Mouse (Mus musculus): ENCODE results near the gene Tfpt. TPM values are rescaled to one million over a fixed set of nuclear protein-coding genes. Genes with fewer than 3 reads are reported as not detected.

Tfpt gene
- polyA plus RNA-seq, 1 experiment from 2014 or later: 41.3 TPM

GRCm38 (mm10) chr7:3646188-3646587, 16.5 kb upstream of the Tfpt start:
- Histone ChIP-seq H3K36me3 (peaks cover 56% of the 10 kb centered on the region), H3K4me1 (replicated peaks) (peaks cover 36% of the 10 kb centered on the region), H3K27me3 (ENCODE audit: insufficient read depth, poor library complexity, severe bottlenecking) (no peaks in the 10 kb centered on the region), H3K27ac (peak overlapping the region; percentile 98), H3K9me3 (0 out of 2 replicates have a peak, but pooled peaks cover 3% of the 10 kb centered on the region), H3K4me3 (peak overlapping the region; percentile 100)
- no peak for DNase-seq (ENCODE audit: low spot score)
- 40% methylated on average over 9 of the region's 9 CpGs for WGBS

- WGBS: under 1% methylated on average over 55 of the region's 58 CpGs
- no peaks in the 10 kb centered on the region for H3K27me3 ChIP-seq (ENCODE audit: insufficient read depth, poor library complexity, severe bottlenecking)
- H3K36me3 ChIP-seq: peaks cover 56% of the 10 kb centered on the region
- peak overlapping the region; percentile 98 for H3K27ac ChIP-seq
- 0 out of 2 replicates have a peak, but pooled peaks cover 3% of the 10 kb centered on the region for H3K9me3 ChIP-seq
- no peak for DNase-seq (ENCODE audit: low spot score)
- peaks cover 36% of the 10 kb centered on the region for H3K4me1 ChIP-seq (replicated peaks)
- H3K4me3 ChIP-seq: peak overlapping the region; percentile 100
These were observed 15.8 kb upstream of the Tfpt start for GRCm38 (mm10) chr7:3645488-3646025.

DNA sequence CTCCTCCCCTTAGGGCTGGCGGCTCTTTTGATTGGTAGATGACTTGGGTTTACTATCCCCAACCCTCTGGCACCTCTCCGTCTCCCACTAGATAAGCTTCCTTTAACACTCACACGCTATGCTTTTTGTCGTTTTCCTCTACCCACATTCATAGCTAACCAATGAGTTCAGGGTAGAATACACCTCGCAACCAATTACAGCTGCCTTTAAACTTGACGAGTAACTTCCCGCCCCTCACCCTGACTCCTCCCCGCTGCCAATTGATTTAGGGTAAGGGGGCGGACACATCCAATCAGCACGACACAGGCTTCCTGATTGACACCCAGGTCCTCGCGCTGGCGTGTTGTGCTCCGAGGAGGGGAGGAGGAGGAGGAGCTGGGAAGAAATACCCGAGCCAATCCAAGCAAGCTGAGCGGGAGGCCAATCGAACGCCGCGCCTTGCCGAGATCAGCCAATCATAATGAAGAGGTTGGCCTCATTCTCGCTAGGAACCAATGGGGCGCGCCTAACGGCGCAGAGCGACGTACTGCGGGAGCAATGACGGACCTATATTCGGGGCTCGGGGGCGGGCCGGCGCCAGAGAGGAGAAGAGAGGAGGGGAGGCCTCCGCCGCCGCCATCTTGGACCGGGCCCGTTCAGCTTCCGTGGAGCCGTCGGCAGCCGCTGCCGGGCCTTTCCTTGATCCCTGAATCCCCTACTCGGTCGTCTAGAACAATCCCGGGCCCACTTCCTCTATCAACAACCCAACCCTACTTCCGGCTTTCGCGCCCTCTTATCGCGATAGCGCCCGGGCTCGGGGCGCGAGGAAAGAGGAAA, 15.2 kb upstream of the Tfpt start, which contains the start of gene Cnot3:
Gene Cnot3 (plus strand): TSS at position 597 of the 816 bp plus-strand sequence.
- peaks cover 36% of the 10 kb centered on the region for H3K4me1 ChIP-seq (replicated peaks)
- peaks cover 56% of the 10 kb centered on the region for H3K36me3 ChIP-seq
- peak within 1 kb of the TSS; percentile 100 for H3K4me3 ChIP-seq
- no peaks in the 10 kb centered on the region for H3K27me3 ChIP-seq (ENCODE audit: insufficient read depth, poor library complexity, severe bottlenecking)
- WGBS: under 1% methylated on average over 58 of the region's 58 CpGs
- DNase-seq (ENCODE audit: low spot score): peak; percentile 99
- H3K9me3 ChIP-seq: 0 out of 2 replicates have a peak, but pooled peaks cover 3% of the 10 kb centered on the region
- peak within 1 kb of the TSS; percentile 98 for H3K27ac ChIP-seq

- under 1% methylated on average over 11 of the region's 11 CpGs for WGBS
These were observed 14.6 kb upstream of the Tfpt start for GRCm38 (mm10) chr7:3644348-3644671.

GRCm38 (mm10) chr7:3643843-3644242, 14.1 kb upstream of the Tfpt start:
- H3K27ac ChIP-seq: peak overlapping the region; percentile 77; the same call in 1 of the 2 replicates
- WGBS: 24% methylated on average over 9 of the region's 9 CpGs

More at GRCm38 (mm10) chr7:3644348-3644671, 14.6 kb upstream of the Tfpt start:
- no peak for DNase-seq (ENCODE audit: low spot score)
- Histone ChIP-seq H3K4me3 (peak overlapping the region; percentile 100), H3K27ac (peak overlapping the region; percentile 77), H3K4me1 (replicated peaks) (peaks cover 36% of the 10 kb centered on the region), H3K27me3 (ENCODE audit: insufficient read depth, poor library complexity, severe bottlenecking) (no peaks in the 10 kb centered on the region), H3K9me3 (0 out of 2 replicates have a peak, but pooled peaks cover 3% of the 10 kb centered on the region), H3K36me3 (peaks cover 56% of the 10 kb centered on the region)

GRCm38 (mm10) chr7:3643412-3643811, 13.7 kb upstream of the Tfpt start:
- Histone ChIP-seq H3K27me3 (ENCODE audit: insufficient read depth, poor library complexity, severe bottlenecking) (no peaks in the 10 kb centered on the region), H3K4me1 (replicated peaks) (peaks cover 32% of the 10 kb centered on the region), H3K9me3 (0 out of 2 replicates have a peak, but pooled peaks cover 3% of the 10 kb centered on the region), H3K36me3 (peaks cover 58% of the 10 kb centered on the region), H3K27ac (no peak overlapping the region), H3K4me3 (peak overlapping the region; percentile 100; the same call in 1 of the 2 replicates)
- DNase-seq (ENCODE audit: low spot score): no peak
- 70% methylated on average over 5 of the region's 5 CpGs for WGBS

More at GRCm38 (mm10) chr7:3643843-3644242, 14.1 kb upstream of the Tfpt start:
- Histone ChIP-seq H3K9me3 (0 out of 2 replicates have a peak, but pooled peaks cover 3% of the 10 kb centered on the region), H3K27me3 (ENCODE audit: insufficient read depth, poor library complexity, severe bottlenecking) (no peaks in the 10 kb centered on the region), H3K4me1 (replicated peaks) (peaks cover 36% of the 10 kb centered on the region), H3K4me3 (peak overlapping the region; percentile 100), H3K36me3 (peaks cover 58% of the 10 kb centered on the region)
- DNase-seq (ENCODE audit: low spot score): no peak

DNA sequence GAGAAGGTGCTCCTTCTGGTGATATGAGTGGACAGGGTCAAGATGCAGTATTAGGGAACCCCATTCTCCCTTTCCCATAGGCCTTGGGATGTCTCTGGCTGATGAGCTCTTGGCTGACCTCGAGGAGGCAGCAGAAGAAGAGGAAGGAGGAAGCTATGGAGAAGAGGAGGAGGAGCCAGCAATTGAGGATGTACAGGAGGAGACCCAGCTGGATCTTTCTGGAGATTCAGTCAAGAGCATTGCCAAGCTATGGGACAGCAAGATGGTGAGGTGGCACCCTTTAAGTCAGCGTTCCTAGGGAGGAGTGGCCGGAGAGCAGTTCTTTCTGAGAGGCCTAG, 718 bp upstream of the Tfpt start:
- Histone ChIP-seq H3K36me3 (peaks cover 56% of the 10 kb centered on the region), H3K27me3 (ENCODE audit: insufficient read depth, poor library complexity, severe bottlenecking) (no peaks in the 10 kb centered on the region), H3K4me1 (replicated peaks) (peaks cover 25% of the 10 kb centered on the region), H3K4me3 (peak overlapping the region; percentile 83), H3K27ac (peak overlapping the region; percentile 89), H3K9me3 (no peaks in the 10 kb centered on the region)
- no peak for DNase-seq (ENCODE audit: low spot score)
- whole genome bisulfite sequencing: 56% methylated on average over 3 of the region's 3 CpGs

DNA sequence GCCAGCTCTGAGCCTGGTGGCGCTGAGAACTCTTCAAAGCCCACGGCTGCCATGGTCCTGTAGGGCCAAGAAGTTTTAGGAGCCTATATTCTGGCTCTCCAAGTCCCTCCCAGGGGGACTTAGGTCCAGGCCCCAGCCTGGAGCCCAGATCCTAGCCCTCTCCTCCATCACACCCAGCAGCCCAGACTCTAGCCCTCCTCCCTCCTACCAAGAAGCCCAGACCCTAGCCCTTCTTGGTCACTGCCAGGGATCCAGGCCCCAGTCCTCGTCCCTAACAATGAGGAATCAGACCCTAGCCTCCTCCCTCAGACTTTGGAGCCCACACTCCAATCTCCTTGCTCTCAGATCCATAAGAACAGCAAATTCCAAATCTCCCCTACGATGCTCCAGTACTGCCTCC, 699 bp downstream of the Tfpt start:
- Histone ChIP-seq H3K9me3 (no peaks in the 10 kb centered on the region), H3K4me3 (peak overlapping the region; percentile 83), H3K27me3 (ENCODE audit: insufficient read depth, poor library complexity, severe bottlenecking) (no peaks in the 10 kb centered on the region), H3K4me1 (replicated peaks) (peaks cover 25% of the 10 kb centered on the region), H3K36me3 (peaks cover 52% of the 10 kb centered on the region), H3K27ac (peak overlapping the region; percentile 89)
- WGBS: 38% methylated on average over 4 of the region's 4 CpGs
- DNase-seq (ENCODE audit: low spot score): no peak

- H3K9me3 ChIP-seq: no peaks in the 10 kb centered on the region
- DNase-seq (ENCODE audit: low spot score): peak; percentile 86
- no peaks in the 10 kb centered on the region for H3K27me3 ChIP-seq (ENCODE audit: insufficient read depth, poor library complexity, severe bottlenecking)
- peak within 1 kb of the TSS; percentile 90 for H3K27ac ChIP-seq
- H3K4me1 ChIP-seq (replicated peaks): peaks cover 7% of the 10 kb centered on the region
- peak within 1 kb of the TSS; percentile 81 for H3K4me3 ChIP-seq
- 1% methylated on average over 32 of the region's 32 CpGs for WGBS
- peaks cover 35% of the 10 kb centered on the region for H3K36me3 ChIP-seq
These were observed 12.3 kb downstream of the Tfpt start, which contains the start of gene Ndufa3 for GRCm38 (mm10) chr7:3617242-3617995. Ndufa3 (plus strand) TSS chr7:3617373.

DNA sequence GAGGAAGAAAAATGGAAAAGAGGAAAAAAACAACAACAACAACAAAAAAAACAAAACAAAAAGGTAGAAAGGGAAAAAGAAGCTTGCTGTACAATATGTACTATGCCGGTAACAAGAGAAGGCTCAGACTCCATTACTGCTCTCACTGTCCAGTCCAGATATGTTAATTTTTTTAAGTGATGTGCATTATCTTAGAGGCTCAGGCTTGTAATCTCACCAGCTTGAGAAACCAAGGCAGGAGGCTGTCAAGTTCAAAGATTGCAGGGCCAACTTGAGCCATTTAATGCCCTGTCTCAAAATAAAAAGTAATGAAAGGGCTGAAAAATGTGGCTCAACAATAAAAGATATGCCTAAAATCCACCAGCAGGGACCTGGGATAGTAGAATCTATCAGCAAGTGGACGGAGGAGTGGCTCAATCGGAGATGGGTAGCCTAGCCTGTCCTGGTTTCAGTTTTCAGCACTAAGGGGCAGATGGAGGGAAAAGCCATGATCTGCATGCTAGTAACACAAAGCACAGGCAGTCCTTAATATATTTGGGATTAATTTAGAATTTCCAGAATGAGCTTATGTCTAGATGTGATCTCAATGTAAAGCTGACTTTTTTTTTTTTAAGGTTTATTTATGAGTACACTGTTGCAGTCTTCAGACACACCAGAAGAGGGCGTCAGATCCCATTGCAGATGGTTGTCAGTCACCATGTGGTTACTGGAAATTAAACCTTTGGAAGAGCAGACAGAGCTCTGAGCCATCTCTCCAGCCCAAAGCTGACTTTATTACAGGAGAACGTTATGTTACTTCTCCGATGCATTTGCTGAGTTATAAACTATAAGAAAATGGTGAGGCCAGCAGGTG, 13.1 kb downstream of the Tfpt start:
- no peaks in the 10 kb centered on the region for H3K27me3 ChIP-seq (ENCODE audit: insufficient read depth, poor library complexity, severe bottlenecking)
- peaks cover 7% of the 10 kb centered on the region for H3K4me1 ChIP-seq (replicated peaks)
- DNase-seq (ENCODE audit: low spot score): no peak
- WGBS: 45% methylated on average over 6 of the region's 6 CpGs
- H3K36me3 ChIP-seq: peaks cover 26% of the 10 kb centered on the region
- peak overlapping the region; percentile 81 for H3K4me3 ChIP-seq
- no peaks in the 10 kb centered on the region for H3K9me3 ChIP-seq
- H3K27ac ChIP-seq: no peak overlapping the region

- 82% methylated on average over 4 of the region's 4 CpGs for WGBS
- H3K4me1 ChIP-seq (replicated peaks): peaks cover 7% of the 10 kb centered on the region
- DNase-seq (ENCODE audit: low spot score): no peak
- peaks cover 25% of the 10 kb centered on the region for H3K36me3 ChIP-seq
- H3K4me3 ChIP-seq: peak within 1 kb of the TSS; percentile 81
- no peaks in the 10 kb centered on the region for H3K27me3 ChIP-seq (ENCODE audit: insufficient read depth, poor library complexity, severe bottlenecking)
- 0 out of 2 replicates have a peak, but pooled peaks cover 2% of the 10 kb centered on the region for H3K9me3 ChIP-seq
- no peak within 1 kb of the TSS for H3K27ac ChIP-seq
These were observed 13.7 kb downstream of the Tfpt start, which contains the start of gene Oscar for GRCm38 (mm10) chr7:3616057-3616388. Oscar (minus strand) TSS chr7:3616157.

DNA sequence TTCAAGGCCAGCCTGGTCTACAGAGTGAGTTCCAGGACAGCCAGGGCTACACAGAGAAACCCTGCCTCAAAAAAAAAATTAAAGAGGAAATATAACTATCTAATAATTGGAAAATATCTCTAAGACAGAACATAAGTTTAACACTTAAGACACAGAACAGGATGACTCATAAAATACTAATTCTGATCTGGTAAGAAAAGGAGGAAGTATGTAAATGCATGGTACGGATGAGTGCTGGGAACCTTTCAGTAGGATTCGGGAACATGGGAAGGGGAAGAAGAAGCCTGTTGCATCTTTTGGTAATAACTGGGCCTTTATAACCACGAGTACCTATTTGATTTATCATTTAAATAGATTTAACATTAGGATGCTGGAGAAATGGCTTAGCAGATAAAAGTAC, 15.7 kb downstream of the Tfpt start:
- Histone ChIP-seq H3K27me3 (ENCODE audit: insufficient read depth, poor library complexity, severe bottlenecking) (no peaks in the 10 kb centered on the region), H3K4me3 (no peak overlapping the region), H3K27ac (no peak overlapping the region), H3K9me3 (0 out of 2 replicates have a peak, but pooled peaks cover 4% of the 10 kb centered on the region), H3K36me3 (peaks cover 5% of the 10 kb centered on the region; the same call in 1 of the 2 replicates), H3K4me1 (replicated peaks) (peaks cover 7% of the 10 kb centered on the region)
- WGBS: 84% methylated on average over 3 of the region's 3 CpGs
- DNase-seq (ENCODE audit: low spot score): no peak

Data from hindbrain, embryonic 10.5 days (tissue).